Mouse (Mus musculus): ENCODE results near the gene Pcdh7.
"Not testable (repeated sequence)": the region's sequence is repeated elsewhere in the genome, so short reads cannot be mapped to it uniquely, and the experiment has no call there.

Pcdh7 gene

DNA sequence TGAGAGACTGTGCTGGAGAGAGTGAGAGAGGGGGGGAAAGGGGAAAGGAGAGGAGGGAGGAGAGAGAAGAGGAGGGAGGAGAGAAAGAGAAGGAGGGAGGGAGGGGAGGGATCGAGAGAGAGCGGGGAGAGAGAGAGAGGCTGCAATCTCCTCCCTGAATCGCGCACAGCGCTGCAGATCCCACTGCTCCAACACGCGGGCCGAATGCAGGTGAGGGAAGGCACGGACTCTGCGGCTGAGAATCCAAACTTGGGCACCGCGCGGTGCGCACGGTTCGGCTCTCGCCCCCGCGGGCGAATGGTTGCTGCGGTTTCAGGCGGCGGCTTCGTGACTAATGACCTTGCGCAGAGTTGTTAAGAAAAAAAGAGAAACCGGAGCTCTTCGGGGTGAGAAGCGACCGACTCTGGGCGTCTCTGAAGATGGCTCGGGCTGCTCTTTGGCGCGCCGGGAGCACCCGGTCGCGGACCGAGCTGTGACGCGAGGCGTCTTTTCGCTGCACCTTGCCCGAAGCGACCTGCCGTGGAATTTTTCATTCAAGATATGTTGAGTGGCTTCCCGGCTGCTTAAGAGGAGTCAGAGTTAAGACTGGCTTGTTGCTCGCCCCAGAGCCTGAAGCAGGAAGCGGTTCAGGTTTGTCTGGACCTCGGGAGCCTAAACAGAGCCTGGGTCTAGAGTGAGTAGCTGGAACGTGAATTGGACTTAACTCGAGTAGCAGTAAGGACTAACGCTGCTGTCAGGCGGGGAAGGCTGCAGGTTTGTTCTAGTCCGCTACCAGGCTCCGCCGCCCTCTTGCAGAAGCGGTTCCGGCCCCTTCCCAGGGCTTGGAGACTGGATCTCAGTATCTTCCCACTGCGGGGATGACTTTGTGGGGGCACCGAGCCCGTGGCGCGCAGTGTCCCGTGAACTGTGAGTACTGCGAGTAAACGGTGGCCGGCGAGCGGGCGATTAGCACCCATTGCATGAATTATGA lies at the start of gene Pcdh7:
Gene Pcdh7, plus strand, starts transcription at position 62 of the 970 bp plus-strand sequence.
- DNase-seq = peak; percentile 4

DNA sequence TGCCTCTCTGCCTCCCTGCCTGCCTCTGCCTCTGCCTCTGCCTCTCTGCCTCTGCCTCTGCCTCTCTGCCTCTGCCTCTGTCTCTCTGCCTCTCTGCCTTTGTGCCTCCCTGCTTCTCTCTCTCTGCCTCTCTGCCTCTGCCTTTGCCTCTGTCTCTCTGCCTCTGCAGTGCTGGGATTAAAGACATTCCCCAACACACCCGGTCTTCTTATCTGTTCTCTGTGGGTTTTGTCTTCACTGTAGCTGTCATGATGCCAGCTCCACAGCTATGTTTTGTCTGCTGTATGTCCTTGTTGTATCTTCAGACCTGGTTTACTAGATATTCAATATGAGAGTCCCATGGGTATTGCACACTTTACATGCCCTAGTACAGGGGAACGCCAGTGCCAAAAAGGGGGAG lies 40.8 kb upstream of the Pcdh7 start:
- DNase-seq = not testable (repeated sequence)

DNA sequence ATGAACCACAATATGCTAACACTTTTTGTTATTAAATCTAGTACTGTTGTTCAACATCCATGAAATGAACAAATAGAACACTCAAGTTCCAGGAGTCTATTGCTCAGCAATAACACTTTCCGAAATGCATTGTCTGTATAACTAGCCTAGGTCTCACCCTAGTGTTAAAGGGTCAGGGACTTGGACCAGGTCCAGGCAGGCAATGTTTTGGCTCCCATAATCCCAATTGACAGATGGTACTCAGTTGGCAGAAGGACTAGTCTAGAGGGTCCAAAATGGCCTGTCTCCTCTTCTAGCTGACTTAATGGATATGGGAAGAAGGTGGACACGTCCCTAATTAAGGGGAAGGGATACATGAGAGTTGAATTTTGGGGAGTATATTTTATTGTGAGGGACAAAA lies 9.4 kb upstream of the Pcdh7 start:
- DNase-seq = no peak

DNA sequence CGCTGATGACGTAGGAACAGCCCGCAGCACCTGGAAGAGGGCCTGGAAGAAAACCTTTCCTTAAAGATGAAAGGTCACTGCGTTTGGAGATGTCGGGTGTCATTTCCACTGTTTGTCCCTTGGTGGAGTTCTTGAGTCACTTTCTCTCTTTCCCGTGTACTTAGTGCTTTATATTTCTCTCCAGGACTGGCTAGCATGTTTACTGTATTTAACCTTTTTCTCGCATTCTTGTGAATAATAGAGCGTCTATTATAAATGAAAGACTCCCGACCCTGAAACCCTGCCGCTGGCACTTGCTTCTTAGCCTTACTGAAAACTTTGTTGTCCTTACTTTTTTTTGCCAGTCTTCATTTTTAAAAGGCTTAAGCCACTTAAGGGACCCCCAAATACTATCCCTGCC lies 3.8 kb upstream of the Pcdh7 start:
- peak; percentile 27 for DNase-seq

DNA sequence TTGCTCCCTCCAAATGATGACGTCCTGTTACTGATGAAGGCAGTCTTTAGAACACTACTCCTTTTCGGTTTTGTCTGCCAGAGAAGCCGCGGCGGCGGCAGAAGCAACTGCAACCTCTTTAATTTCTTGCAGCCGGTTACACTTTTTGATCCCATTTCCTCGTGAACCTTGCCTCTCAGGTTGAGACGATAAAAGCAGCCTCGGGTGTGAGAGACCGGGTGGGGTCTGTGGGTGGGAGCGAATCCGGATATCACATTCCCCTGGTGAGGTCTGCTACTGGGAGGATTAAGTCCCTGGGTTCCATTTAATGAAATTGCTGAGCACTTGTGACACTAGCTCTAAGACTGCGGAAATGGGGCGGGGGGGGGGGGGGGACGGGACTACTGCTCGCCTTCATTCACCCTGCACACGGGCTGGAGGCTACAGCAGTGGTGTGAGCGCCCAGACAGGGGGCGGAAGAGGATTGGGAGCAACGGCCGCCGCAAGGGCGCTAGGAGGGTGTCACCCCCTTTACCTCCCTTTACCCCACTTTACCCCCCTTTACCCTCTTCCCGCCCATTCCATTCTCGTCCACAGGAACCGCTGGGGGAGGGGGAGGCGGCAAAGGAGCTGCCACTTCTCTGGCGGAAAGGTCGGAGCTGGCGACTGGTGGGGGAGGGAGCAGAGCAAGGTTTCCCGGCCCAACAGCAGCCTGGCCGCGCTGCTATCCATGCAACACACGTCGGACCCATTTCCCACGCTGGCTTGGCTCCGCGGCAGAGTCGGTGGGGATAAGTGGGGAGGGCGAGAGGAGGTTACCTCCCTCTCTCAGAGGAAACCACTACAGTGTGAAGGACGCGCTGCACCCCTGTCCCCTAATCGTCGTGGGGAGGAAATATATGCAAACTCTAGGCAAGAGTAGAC lies 2.9 kb upstream of the Pcdh7 start:
- DNase-seq = peak; percentile 1

DNA sequence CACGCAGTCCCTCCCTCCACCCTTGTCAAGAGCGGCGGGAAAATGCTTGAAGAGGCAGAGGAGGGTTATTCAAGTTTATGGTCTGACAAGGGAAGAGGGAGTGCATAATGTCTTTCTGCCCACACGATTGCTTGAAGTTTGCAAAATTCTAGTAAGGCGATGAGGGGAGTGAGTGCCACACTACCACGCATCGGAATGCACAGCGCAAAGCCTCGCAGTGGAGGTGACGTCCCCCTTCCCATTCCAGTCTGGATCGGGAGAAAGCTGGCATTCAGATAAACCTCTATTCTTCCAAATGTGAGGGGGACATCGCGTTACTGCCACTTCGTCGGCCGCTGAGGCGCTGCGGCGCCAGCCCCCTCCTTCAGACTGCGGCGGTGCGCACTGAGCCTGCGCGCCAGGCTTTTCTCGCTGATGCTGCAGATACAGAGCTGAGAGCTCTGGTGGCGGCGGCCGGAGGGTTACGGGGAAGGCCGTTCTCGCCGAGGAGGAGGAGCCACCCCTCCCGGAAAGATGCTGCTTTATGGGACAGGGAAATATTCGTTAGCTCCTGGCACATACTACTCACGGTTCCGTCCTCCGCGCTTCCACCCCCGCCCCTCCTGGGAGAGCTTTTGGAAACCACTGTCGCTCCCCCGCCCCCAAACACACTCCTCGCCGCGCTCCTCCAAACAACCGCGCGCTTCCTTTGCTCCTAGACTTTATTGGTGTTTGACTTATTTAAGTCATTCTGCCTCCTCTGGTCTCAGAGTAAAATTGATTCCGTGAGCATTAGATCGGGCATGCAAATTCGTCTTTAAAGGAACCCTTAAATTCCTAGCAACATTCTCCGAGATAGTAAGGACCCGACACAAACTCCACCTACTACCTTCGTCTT lies 2.0 kb upstream of the Pcdh7 start:
- DNase-seq = peak; percentile 28

DNA sequence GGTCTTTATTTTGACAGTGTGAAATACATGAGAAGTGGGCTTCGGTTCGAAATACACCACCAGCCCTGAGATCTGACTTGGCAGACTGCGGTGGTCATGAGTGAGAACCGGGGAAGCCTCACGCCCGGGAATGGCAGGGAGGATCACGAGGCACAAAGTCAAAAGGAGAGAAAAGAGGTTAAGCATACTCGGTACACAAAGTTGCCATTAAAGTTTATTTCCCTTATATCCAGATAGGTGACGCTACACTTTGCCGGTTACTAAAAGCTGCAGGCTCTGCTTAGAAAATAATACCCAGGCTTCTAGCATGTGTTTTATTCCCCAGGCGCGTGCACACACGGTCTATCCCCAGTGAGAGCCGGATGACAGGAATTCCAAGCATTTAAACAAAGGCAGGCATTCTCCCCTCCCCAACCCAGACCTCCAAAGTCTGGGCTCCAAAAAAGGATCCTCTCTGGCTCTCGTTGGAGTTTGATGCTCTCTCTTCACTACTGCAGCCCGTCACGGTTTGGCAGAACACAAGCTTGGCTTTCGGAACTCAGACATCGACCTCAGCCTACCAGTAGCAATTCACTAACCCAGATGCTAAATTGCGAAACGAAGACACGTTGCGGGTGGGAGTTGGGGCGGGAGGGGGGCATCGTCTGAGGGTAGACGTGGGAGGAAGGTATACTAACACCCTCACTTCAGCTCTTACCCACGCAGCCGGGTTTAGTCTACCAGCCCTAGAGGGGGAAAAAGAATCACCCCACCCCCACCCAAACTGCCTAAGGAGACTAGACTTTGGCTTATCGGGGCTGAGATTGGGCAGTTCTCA lies 1.1 kb upstream of the Pcdh7 start:
- DNase-seq = peak; percentile 12

DNA sequence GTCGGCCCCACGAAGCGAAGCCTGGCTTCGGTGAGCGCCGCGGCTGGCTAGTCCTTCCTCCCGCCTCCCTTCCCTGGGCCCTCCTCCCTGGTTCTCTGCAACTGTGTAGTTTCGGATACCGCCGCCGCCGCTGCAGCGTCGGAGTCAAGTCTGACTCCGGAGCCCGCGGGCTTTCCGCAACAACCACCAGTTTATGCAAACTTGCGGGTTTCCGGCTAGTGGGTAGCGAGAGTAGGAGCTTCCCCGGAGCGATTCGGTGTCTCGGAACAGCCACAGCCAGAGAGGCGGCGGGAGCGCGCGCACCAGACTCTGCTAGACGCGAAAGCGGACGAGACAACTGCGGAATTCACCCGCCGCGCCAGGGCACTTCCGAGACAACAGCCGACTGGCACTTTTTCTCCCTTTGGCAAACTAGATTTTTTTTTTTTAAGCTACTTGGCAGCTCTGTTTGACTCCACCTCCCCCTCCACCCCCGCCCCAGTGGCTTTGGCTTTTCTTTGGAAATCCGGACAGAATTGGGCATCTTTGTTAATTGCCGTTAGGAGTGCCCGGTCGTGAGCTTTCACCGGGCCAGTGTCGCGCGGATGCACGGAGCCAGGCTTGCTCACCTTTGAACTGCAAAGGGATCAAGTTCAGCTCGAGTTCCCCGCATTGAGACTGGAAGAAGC lies 395 bp upstream of the Pcdh7 start:
- DNase-seq = peak; percentile 22

DNA sequence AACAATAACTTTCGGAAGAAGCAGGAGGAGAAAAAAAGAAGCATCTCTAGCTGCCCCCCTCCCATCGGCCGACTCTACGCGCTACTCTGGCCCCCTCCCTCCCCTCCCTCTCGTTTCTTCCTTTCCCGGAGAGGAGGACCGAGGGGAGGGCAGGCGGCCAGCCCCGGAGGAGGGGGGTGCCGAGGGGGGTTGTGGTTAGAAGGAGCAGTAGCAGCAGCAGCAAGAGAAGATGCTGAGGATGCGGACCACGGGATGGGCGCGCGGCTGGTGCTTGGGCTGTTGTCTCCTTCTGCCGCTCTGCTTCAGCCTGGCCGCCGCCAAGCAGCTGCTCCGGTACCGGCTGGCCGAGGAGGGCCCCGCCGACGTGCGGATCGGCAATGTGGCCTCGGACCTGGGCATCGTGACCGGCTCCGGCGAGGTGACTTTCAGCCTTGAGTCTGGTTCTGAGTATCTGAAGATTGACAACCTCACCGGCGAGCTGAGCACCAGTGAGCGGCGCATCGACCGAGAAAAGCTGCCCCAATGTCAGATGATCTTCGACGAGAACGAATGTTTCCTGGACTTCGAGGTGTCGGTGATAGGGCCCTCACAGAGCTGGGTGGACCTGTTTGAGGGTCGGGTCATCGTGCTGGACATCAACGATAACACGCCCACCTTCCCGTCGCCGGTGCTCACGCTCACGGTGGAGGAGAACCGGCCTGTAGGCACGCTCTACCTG lies 1.3 kb downstream of the Pcdh7 start:
- peak; percentile 2 for DNase-seq

DNA sequence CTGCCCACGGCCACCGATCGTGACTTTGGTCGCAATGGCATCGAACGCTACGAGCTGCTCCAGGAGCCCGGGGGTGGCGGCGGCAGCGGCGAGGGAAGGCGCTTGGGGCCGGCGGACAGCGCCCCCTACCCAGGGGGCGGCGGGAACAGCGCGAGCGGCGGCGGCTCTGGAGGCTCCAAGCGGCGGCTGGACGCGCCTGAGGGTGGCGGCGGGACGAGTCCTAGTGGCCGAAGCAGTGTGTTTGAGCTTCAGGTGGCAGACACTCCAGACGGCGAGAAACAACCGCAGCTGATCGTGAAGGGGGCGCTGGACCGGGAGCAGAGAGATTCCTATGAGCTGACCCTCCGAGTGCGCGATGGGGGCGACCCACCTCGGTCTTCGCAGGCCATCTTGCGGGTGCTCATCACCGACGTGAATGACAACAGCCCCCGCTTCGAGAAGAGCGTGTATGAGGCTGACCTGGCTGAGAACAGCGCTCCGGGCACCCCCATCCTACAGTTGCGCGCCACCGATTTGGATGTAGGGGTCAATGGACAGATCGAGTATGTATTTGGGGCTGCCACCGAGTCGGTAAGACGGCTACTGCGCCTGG lies 1.9 kb downstream of the Pcdh7 start:
- DNase-seq = peak; percentile 8

DNA sequence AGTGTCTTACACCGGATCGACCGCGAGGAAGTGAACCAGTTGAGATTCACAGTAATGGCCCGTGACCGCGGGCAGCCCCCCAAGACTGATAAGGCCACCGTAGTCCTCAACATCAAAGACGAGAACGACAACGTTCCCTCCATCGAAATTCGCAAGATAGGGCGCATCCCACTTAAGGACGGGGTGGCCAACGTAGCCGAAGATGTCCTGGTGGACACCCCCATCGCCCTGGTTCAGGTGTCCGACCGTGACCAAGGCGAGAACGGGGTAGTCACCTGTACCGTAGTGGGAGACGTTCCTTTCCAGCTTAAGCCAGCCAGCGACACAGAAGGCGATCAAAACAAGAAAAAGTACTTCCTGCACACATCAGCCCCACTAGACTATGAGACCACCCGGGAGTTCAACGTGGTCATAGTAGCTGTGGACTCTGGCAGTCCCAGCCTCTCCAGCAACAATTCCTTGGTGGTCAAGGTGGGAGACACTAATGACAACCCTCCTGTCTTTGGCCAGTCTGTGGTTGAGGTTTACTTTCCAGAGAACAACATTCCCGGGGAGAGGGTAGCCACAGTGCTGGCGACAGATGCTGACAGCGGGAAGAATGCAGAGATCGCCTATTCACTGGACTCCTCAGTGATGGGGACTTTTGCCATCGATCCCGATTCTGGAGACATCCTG lies 2.6 kb downstream of the Pcdh7 start:
- no peak for DNase-seq

DNA sequence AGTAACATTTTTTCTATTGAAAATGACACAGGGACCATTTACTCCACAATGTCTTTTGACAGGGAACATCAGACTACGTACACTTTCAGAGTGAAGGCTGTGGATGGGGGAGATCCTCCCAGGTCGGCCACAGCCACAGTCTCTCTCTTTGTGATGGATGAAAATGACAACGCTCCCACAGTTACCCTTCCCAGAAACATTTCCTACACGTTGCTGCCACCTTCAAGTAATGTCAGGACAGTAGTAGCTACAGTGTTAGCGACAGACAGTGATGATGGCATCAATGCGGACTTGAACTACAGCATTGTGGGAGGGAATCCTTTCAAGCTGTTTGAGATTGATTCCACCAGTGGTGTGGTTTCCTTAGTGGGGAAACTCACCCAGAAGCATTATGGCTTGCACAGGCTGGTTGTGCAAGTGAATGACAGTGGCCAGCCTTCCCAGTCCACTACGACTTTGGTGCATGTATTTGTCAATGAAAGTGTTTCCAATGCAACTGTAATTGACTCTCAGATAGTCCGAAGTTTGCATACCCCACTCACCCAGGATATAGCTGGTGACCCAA lies 3.5 kb downstream of the Pcdh7 start:
- DNase-seq = no peak

DNA sequence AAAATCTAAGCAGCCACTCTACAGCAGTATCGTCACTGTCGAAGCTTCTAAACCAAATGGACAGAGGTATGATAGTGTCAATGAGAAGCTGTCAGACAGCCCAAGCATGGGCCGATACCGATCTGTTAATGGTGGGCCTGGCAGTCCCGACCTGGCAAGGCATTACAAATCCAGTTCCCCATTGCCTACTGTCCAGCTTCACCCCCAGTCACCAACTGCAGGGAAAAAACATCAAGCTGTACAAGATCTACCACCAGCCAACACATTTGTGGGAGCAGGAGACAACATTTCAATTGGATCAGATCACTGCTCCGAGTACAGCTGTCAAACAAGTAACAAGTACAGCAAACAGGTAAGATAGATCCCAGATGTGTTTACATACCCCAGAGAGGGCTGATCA lies 4.2 kb downstream of the Pcdh7 start:
- DNase-seq = no peak

DNA sequence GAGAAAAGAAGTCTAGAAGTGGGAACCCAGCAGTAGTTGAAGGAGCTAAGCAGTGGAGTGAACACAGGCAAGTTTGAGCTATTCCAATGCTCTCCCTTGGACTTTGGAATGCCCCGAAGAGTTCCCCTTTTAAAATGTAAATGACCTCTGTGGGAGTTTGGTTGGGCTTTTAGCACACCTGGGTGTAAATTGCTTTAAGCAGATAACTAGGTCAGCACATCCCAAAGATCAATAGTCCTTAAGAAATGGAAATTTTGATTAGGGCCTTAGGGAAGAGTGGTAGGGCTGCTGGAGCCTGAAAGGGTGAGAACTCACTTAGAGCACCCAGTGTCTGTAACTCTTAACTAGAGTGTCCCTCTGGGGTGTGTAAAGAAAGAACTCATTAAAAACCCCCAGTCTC lies 15.7 kb downstream of the Pcdh7 start:
- DNase-seq = no peak

DNA sequence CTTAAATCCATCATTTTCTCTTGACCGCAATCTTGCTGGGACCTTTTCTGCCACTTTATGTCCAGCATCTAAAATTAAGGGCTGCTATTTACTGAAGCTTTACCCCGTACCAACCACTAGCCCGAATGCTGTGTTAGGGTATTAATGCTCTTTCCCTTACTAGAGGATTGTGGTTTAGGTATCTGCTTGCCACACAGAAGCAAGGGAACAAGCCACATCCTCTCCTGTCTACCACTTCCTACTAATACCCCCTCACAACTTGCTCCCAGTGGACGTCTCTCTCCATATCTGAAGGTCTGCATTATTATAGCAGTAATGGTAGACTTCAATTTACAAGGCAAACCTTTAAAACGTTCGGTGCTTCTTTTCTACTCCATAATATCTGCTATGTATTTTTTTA lies 18.0 kb downstream of the Pcdh7 start:
- DNase-seq = no peak

DNA sequence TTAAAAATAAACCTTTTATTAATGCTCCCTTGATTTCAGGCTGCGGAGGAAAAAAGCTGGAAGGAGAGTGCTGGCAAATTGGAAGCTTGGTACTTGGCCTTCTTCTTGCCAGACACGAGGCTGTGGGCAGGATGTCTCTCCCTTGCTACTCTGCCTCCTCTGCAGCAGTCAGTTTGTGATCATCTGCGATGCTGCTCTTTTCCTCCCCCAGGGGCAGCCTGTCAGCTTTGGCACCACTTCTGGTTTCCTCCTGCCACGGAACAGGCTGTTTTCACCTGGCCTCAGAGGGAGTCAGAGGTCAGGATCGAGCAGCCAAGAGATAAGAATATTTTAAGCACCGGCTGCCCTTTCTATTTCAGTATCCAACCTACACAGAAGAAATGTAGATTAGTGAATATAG lies 25.2 kb downstream of the Pcdh7 start:
- no peak for DNase-seq

DNA sequence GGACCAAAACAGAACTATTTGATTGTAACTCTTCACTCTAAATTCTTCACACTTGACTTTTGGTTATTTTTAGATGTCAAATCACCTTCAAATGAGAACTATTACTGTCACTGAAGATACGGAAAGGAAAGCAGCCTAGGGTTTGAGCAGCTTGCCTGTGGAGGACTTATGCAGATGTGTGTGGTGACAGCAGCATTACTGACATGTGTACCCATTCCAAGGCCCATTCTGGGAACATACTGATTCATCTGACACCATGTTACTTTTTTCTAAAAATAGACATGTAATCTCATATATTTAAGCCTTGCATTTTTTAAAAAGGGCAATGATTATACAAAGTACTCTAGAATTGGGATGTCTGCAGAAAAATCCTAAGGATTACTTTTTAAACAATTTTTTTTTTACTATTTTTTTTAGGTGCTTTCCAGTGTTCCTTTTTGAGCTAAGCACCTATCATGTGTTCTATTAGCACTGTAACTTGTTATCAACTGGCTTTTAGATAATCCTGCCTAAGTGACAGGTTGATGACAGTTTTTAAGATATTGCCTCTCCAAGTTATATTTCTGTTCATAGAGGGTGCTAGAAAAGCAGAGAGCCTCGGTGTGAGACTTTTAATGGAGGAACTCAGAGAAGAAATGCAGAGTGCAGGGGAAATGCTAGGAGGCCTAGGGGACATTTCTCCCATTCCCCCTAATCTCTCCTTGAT lies 26.3 kb downstream of the Pcdh7 start:
- DNase-seq = no peak

DNA sequence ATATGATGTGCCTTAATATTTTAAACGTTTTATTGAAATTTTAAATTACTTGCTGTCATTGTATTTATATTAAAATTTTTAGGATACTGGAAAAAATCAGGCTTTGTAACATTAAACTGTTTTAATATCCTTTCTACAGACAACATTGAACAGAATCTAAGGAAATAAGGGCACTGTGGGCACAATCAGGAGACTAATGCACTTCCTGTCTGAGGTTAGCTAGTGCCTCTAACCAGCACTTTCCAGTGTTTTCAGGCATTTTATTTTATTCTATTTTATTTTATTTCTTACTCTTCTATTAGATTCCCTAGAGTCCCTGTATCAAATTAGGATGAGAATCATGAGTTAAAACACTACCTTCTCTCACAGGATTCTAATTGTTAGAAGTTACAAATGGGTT lies 28.1 kb downstream of the Pcdh7 start:
- DNase-seq = no peak
